Mouse (Mus musculus): Measurements from ENCODE around the gene Mageb4. TPM values are rescaled to one million over a fixed set of nuclear protein-coding genes. Genes with fewer than 3 reads are reported as not detected.
"Not testable (repeated sequence)": the region's sequence is repeated elsewhere in the genome, so short reads cannot be mapped to it uniquely, and the experiment has no call there.

Mageb4 gene
- total RNA-seq (2015; ENCODE audit: low replicate concordance) = not detected in 2 replicates
- not detected in 2 replicates for total RNA-seq (2017; ENCODE audit: low replicate concordance)

GRCm38 (mm10) chrX:86304993-86305392, at the start of gene Mageb4:
Mageb4 (minus strand) TSS chrX:86305093.
- ATAC-seq (replicated peaks; ENCODE audit: low FRiP score, poor library complexity, severe bottlenecking) = not testable (repeated sequence)

GRCm38 (mm10) chrX:86284597-86284996, 20.3 kb downstream of the Mageb4 start:
- ATAC-seq (replicated peaks; ENCODE audit: low FRiP score, poor library complexity, severe bottlenecking) = not testable (repeated sequence)

- not testable (repeated sequence) for ATAC-seq (replicated peaks; ENCODE audit: low FRiP score, poor library complexity, severe bottlenecking)
Measured at GRCm38 (mm10) chrX:86245950-86246349, 58.9 kb downstream of the Mageb4 start.

GRCm38 (mm10) chrX:86237246-86237645, 67.6 kb downstream of the Mageb4 start:
- no peak for ATAC-seq (replicated peaks; ENCODE audit: low FRiP score, poor library complexity, severe bottlenecking)

Other genes starting within 250 kb of the Mageb4 start
- not detected in 2 replicates for gene Nr0b1, start 113.3 kb downstream of the Mageb4 start, total RNA-seq (2015; ENCODE audit: low replicate concordance)
- gene Nr0b1, start 113.3 kb downstream of the Mageb4 start, total RNA-seq (2017; ENCODE audit: low replicate concordance) = not detected in 2 replicates

Measured in erythroid progenitor cell, adult 5-6 weeks (primary cell).